Mouse (Mus musculus): ENCODE results near the gene Fggy. TPM values are rescaled to one million over a fixed set of nuclear protein-coding genes. Genes with fewer than 3 reads are reported as not detected.

The Fggy gene
- total RNA-seq, 2 experiments from 2014 or later: 9.3 to 11.0 TPM

- no peak for DNase-seq
These were observed 172.0 kb downstream of the Fggy start for GRCm38 (mm10) chr4:95729142-95729826.

GRCm38 (mm10) chr4:95731110-95731509 lies 173.8 kb downstream of the Fggy start:
- DNase-seq: no peak

- peak; percentile 13 for DNase-seq
These were observed 176.3 kb downstream of the Fggy start for GRCm38 (mm10) chr4:95733397-95734249.

- DNase-seq: no peak
These were observed 178.7 kb downstream of the Fggy start for GRCm38 (mm10) chr4:95735967-95736366.

GRCm38 (mm10) chr4:95736674-95737073 lies 179.4 kb downstream of the Fggy start:
- DNase-seq: no peak

GRCm38 (mm10) chr4:95738179-95738578 lies 180.9 kb downstream of the Fggy start:
- DNase-seq: no peak

GRCm38 (mm10) chr4:95738725-95739124 lies 181.4 kb downstream of the Fggy start:
- DNase-seq: no peak

- DNase-seq: no peak
These were observed 183.9 kb downstream of the Fggy start for GRCm38 (mm10) chr4:95741115-95741734.

GRCm38 (mm10) chr4:95742986-95743385 lies 185.7 kb downstream of the Fggy start:
- DNase-seq: no peak

GRCm38 (mm10) chr4:95746954-95747353 lies 189.6 kb downstream of the Fggy start:
- no peak for DNase-seq

- DNase-seq: no peak
These were observed 190.3 kb downstream of the Fggy start for GRCm38 (mm10) chr4:95747415-95748202.

GRCm38 (mm10) chr4:95750186-95750585 lies 192.9 kb downstream of the Fggy start:
- DNase-seq: no peak

GRCm38 (mm10) chr4:95752538-95753188 lies 195.4 kb downstream of the Fggy start:
- no peak for DNase-seq

- no peak for DNase-seq
These were observed 201.9 kb downstream of the Fggy start for GRCm38 (mm10) chr4:95759027-95759731.

GRCm38 (mm10) chr4:95765359-95765758 lies 208.1 kb downstream of the Fggy start:
- DNase-seq: no peak

- no peak for DNase-seq
These were observed 213.2 kb downstream of the Fggy start for GRCm38 (mm10) chr4:95770469-95770868.

GRCm38 (mm10) chr4:95771542-95771941 lies 214.2 kb downstream of the Fggy start:
- DNase-seq: no peak

- no peak for DNase-seq
These were observed 214.6 kb downstream of the Fggy start for GRCm38 (mm10) chr4:95771945-95772344.

GRCm38 (mm10) chr4:95772663-95773062 lies 215.4 kb downstream of the Fggy start:
- no peak for DNase-seq

GRCm38 (mm10) chr4:95775574-95775973 lies 218.3 kb downstream of the Fggy start:
- DNase-seq: no peak

- no peak for DNase-seq
These were observed 220.5 kb downstream of the Fggy start for GRCm38 (mm10) chr4:95777839-95778238.

Measured in gastrocnemius, postnatal 10 days (tissue).